Mouse (Mus musculus): ENCODE results near the gene Oxsm.

The Oxsm gene

DNA sequence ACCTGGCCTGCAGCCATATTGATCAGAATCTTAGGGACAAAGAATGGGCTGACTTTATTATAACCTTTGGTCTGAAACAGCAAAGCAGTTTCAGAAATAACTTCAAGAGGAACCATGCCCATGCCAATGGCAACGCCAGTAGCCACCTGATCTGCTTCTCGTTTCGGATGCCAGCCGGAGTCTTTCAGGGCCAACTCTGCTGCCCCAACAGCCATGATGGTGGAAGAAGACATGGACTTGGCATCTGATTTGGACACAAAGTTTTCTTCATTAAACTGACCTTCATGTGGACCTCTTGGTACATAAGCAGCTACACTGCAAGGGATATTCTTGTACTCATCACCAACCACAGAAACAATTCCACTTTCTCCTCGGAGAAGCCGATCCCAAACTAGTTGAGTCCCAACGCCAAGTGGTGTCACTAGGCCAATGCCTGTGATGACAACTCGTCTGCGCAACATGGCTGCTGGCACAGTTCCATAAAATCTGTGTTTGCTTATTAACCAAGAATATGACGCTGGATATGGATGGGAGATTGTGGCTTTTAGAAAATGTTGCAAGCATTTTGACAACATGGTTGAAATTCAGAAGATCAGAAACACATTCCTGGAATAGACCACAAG, 7.3 kb downstream of the Oxsm start:
- DNase-seq (ENCODE audit: low spot score in 2 of 2) = no peak

GRCm38 (mm10) chr14:16236466-16236865, 13.1 kb downstream of the Oxsm start:
- no peak for DNase-seq (ENCODE audit: low spot score in 2 of 2)

- DNase-seq (ENCODE audit: low spot score in 2 of 2) = no peak
Observed at GRCm38 (mm10) chr14:16233515-16233914, 16.1 kb downstream of the Oxsm start.

DNA sequence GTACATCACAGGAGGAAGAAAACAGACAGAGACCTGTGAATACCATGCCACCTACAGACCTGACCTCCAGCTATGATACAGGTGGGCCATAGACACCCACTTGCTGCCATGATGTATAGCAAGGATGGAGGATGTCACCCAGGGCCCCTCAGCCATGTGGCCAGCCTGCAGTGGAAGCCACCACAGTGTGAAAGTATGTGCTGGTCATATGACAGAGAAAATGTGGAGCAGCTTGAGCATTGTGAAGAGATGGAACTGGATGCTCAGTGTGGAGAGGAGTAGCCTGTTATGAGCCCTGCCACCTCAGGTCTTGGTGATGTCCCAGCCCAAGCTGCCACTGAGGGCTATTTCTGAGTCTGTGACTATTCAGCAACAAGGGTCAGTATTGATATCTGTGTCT, 19.0 kb downstream of the Oxsm start:
- no peak for DNase-seq (ENCODE audit: low spot score in 2 of 2)

GRCm38 (mm10) chr14:16229395-16229794, 20.2 kb downstream of the Oxsm start:
- DNase-seq (ENCODE audit: low spot score in 2 of 2) = no peak

DNA sequence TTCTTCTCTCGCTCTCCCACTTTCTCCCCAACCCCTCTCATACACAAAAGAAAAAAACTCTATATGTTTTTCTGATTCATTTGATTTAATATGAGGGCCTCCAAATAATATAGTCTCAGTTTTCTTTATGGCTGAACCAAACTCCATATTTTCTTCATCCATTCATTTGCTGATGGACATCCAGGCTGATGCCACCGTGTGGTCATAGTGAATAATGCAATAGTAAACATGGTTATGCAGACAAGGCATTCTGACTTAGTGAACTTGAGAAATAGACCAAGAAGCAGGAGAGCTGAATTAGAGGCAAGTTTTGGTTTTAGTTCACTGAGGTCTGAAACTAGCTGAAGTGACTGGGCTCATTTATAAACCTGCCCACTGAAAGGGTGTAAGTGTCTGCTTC, 30.6 kb downstream of the Oxsm start:
- DNase-seq (ENCODE audit: low spot score in 2 of 2) = no peak

DNA sequence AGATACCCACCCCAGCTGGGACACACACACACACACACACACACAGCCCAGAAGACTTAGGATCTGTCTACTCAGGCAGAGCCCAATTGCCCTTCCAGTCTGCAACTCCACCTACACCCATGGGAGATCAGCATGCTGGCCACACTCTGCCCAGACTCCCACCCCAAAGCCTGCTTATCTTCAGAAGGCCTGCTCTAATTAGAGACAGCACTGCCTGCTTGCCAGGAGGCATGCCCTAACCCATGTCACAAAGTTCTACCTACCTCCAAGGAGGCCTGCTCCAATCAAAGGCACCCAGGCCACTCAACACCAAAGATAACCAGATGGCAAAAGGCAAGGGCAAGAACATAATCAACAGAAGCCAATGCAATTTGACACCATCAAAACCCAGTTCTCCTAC, 41.9 kb downstream of the Oxsm start:
- no peak for DNase-seq (ENCODE audit: low spot score in 2 of 2)

DNA sequence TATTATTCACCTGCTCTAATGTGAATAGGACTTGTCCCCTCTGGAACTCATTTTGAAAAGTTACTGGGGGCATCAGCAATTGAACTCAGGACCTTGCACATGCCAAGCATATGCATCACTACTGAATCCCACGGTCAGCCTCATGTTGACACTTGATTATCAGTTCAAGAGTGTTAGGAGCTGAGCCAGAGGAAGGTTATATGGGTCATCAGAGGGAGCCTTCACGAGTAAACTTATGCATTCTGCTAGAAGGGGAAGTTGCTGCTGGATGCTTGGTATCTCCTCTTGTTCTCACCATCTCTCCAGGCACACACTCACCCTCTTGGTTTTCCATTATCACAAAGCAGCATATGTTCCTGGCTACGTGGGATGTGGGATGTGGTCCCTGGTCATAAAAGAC, 47.9 kb downstream of the Oxsm start:
- DNase-seq (ENCODE audit: low spot score in 2 of 2) = no peak

GRCm38 (mm10) chr14:16200969-16201638, 48.5 kb downstream of the Oxsm start:
- DNase-seq (ENCODE audit: low spot score in 2 of 2) = peak; percentile 13 to 63

GRCm38 (mm10) chr14:16200220-16200912, 49.2 kb downstream of the Oxsm start:
- DNase-seq (ENCODE audit: low spot score in 2 of 2) = no peak

GRCm38 (mm10) chr14:16196518-16196917, 53.1 kb downstream of the Oxsm start:
- DNase-seq (ENCODE audit: low spot score in 2 of 2) = no peak

GRCm38 (mm10) chr14:16195486-16195885, 54.1 kb downstream of the Oxsm start:
- DNase-seq (ENCODE audit: low spot score in 2 of 2) = no peak

DNA sequence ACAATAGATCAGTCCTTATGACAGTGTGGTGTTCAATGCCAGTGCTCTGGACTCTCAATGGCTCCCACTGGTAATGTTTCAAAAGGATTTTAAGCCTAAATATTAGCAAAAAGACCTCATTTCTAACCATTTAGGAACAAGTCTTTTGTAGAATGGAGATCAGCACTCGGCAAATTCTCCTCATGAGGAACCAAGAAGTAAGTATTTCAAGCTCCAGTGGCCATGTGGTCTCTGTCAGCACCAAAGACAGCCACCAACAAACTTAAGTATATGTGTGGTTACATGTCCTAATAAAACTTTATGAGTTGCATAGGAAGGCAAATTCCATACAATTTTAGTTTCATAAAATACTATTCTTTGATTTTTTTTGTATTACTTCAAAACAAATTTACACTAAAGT, 55.5 kb downstream of the Oxsm start:
- no peak for DNase-seq (ENCODE audit: low spot score in 2 of 2)

- no peak for DNase-seq (ENCODE audit: low spot score in 2 of 2)
Observed at GRCm38 (mm10) chr14:16189142-16189541, 60.5 kb downstream of the Oxsm start.
